Mouse (Mus musculus): Measurements from ENCODE around the gene D630039A03Rik.

The D630039A03Rik gene

GRCm38 (mm10) chr4:57916201-57916661 lies at the start of gene D630039A03Rik:
Gene D630039A03Rik, minus strand, starts transcription at chr4:57916297.
- H3K27me3 ChIP-seq (ENCODE audit: insufficient read depth, low read length) = peaks cover 5% of the 10 kb centered on the region; the same call in 1 of the 2 replicates
- H3K4me1 ChIP-seq (replicated peaks; ENCODE audit: low read depth, low read length) = peaks cover 66% of the 10 kb centered on the region
- TF ChIP-seq POU5F1 (IDR thresholded peaks at IDR 0.05; ENCODE audit: borderline replicate concordance, low read length) (no peak), CTCF (conservative IDR thresholded peaks at IDR 0.05; ENCODE audit: low read length) (no peak), NANOG (IDR thresholded peaks at IDR 0.05; ENCODE audit: borderline replicate concordance, low read length) (no peak)

GRCm38 (mm10) chr4:57965516-57965915 lies 49.4 kb upstream of the D630039A03Rik start:
- Histone ChIP-seq H3K36me3 (ENCODE audit: insufficient read depth, low read length) (no peaks in the 10 kb centered on the region), H3K9me3 (ENCODE audit: low read length) (no peaks in the 10 kb centered on the region)
- TF ChIP-seq NANOG (IDR thresholded peaks at IDR 0.05; ENCODE audit: borderline replicate concordance, low read length) (no peak), CTCF (conservative IDR thresholded peaks at IDR 0.05; ENCODE audit: low read length) (no peak), POU5F1 (IDR thresholded peaks at IDR 0.05; ENCODE audit: borderline replicate concordance, low read length) (no peak)

More at GRCm38 (mm10) chr4:57916201-57916661, at the start of gene D630039A03Rik:
- Histone ChIP-seq H3K9me3 (ENCODE audit: low read length) (no peaks in the 10 kb centered on the region), H3K4me3 (replicated peaks; ENCODE audit: low read length) (peak within 1 kb of the TSS; percentile 54), H3K36me3 (ENCODE audit: insufficient read depth, low read length) (no peaks in the 10 kb centered on the region)

GRCm38 (mm10) chr4:57964143-57964542 lies 48.0 kb upstream of the D630039A03Rik start:
- Histone ChIP-seq H3K4me1 (replicated peaks; ENCODE audit: low read depth, low read length) (peaks cover 2% of the 10 kb centered on the region; the same call in 1 of the 2 replicates), H3K4me3 (replicated peaks; ENCODE audit: low read length) (no peak overlapping the region), H3K9me3 (ENCODE audit: low read length) (no peaks in the 10 kb centered on the region), H3K27me3 (ENCODE audit: insufficient read depth, low read length) (0 out of 2 replicates have a peak, but pooled peaks cover 1% of the 10 kb centered on the region), H3K36me3 (ENCODE audit: insufficient read depth, low read length) (no peaks in the 10 kb centered on the region)
- no peak for TF ChIP-seq NANOG (IDR thresholded peaks at IDR 0.05; ENCODE audit: borderline replicate concordance, low read length)
- TF ChIP-seq POU5F1 (IDR thresholded peaks at IDR 0.05; ENCODE audit: borderline replicate concordance, low read length) = no peak
- TF ChIP-seq CTCF (conservative IDR thresholded peaks at IDR 0.05; ENCODE audit: low read length) = no peak

More at GRCm38 (mm10) chr4:57965516-57965915, 49.4 kb upstream of the D630039A03Rik start:
- Histone ChIP-seq H3K4me3 (replicated peaks; ENCODE audit: low read length) (no peak overlapping the region), H3K4me1 (replicated peaks; ENCODE audit: low read depth, low read length) (no peaks in the 10 kb centered on the region), H3K27me3 (ENCODE audit: insufficient read depth, low read length) (no peaks in the 10 kb centered on the region)

- no peak for TF ChIP-seq POU5F1 (IDR thresholded peaks at IDR 0.05; ENCODE audit: borderline replicate concordance, low read length)
- TF ChIP-seq CTCF (conservative IDR thresholded peaks at IDR 0.05; ENCODE audit: low read length) = no peak
- no peak for TF ChIP-seq NANOG (IDR thresholded peaks at IDR 0.05; ENCODE audit: borderline replicate concordance, low read length)
- Histone ChIP-seq H3K27me3 (ENCODE audit: insufficient read depth, low read length) (0 out of 2 replicates have a peak, but pooled peaks cover 9% of the 10 kb centered on the region), H3K36me3 (ENCODE audit: insufficient read depth, low read length) (peaks cover under 1% of the 10 kb centered on the region; the same call in 1 of the 2 replicates), H3K4me3 (replicated peaks; ENCODE audit: low read length) (no peak overlapping the region), H3K9me3 (ENCODE audit: low read length) (no peaks in the 10 kb centered on the region), H3K4me1 (replicated peaks; ENCODE audit: low read depth, low read length) (peaks cover 38% of the 10 kb centered on the region)
Observed at GRCm38 (mm10) chr4:57959056-57959455, 43.0 kb upstream of the D630039A03Rik start.

GRCm38 (mm10) chr4:57958098-57958497 lies 42.0 kb upstream of the D630039A03Rik start:
- Histone ChIP-seq H3K4me3 (replicated peaks; ENCODE audit: low read length) (no peak overlapping the region), H3K27me3 (ENCODE audit: insufficient read depth, low read length) (0 out of 2 replicates have a peak, but pooled peaks cover 9% of the 10 kb centered on the region), H3K36me3 (ENCODE audit: insufficient read depth, low read length) (peaks cover 8% of the 10 kb centered on the region), H3K9me3 (ENCODE audit: low read length) (no peaks in the 10 kb centered on the region), H3K4me1 (replicated peaks; ENCODE audit: low read depth, low read length) (peaks cover 47% of the 10 kb centered on the region)
- TF ChIP-seq POU5F1 (IDR thresholded peaks at IDR 0.05; ENCODE audit: borderline replicate concordance, low read length) (no peak), NANOG (IDR thresholded peaks at IDR 0.05; ENCODE audit: borderline replicate concordance, low read length) (no peak), CTCF (conservative IDR thresholded peaks at IDR 0.05; ENCODE audit: low read length) (no peak)

GRCm38 (mm10) chr4:57957200-57958085 lies 41.3 kb upstream of the D630039A03Rik start:
- Histone ChIP-seq H3K9me3 (ENCODE audit: low read length) (no peaks in the 10 kb centered on the region), H3K36me3 (ENCODE audit: insufficient read depth, low read length) (peaks cover 14% of the 10 kb centered on the region), H3K4me3 (replicated peaks; ENCODE audit: low read length) (peak overlapping the region; percentile 79), H3K27me3 (ENCODE audit: insufficient read depth, low read length) (0 out of 2 replicates have a peak, but pooled peaks cover 9% of the 10 kb centered on the region), H3K4me1 (replicated peaks; ENCODE audit: low read depth, low read length) (peaks cover 53% of the 10 kb centered on the region)
- TF ChIP-seq CTCF (conservative IDR thresholded peaks at IDR 0.05; ENCODE audit: low read length) (no peak), NANOG (IDR thresholded peaks at IDR 0.05; ENCODE audit: borderline replicate concordance, low read length) (no peak), POU5F1 (IDR thresholded peaks at IDR 0.05; ENCODE audit: borderline replicate concordance, low read length) (no peak)

GRCm38 (mm10) chr4:57956029-57956960 lies 40.2 kb upstream of the D630039A03Rik start, which contains the start of gene Txn1:
Gene Txn1, minus strand, starts transcription at chr4:57956411.
- no peak for TF ChIP-seq NANOG (IDR thresholded peaks at IDR 0.05; ENCODE audit: borderline replicate concordance, low read length)
- TF ChIP-seq CTCF (conservative IDR thresholded peaks at IDR 0.05; ENCODE audit: low read length) = no peak
- TF ChIP-seq POU5F1 (IDR thresholded peaks at IDR 0.05; ENCODE audit: borderline replicate concordance, low read length) = no peak
- H3K9me3 ChIP-seq (ENCODE audit: low read length) = no peaks in the 10 kb centered on the region
- 0 out of 2 replicates have a peak, but pooled peaks cover 9% of the 10 kb centered on the region for H3K27me3 ChIP-seq (ENCODE audit: insufficient read depth, low read length)
- peak within 1 kb of the TSS; percentile 96 for H3K4me3 ChIP-seq (replicated peaks; ENCODE audit: low read length)
- peaks cover 26% of the 10 kb centered on the region for H3K36me3 ChIP-seq (ENCODE audit: insufficient read depth, low read length)
- peaks cover 62% of the 10 kb centered on the region for H3K4me1 ChIP-seq (replicated peaks; ENCODE audit: low read depth, low read length)
